ENCODE assay signal across 14 mouse cellular contexts in the genomic region with DNA sequence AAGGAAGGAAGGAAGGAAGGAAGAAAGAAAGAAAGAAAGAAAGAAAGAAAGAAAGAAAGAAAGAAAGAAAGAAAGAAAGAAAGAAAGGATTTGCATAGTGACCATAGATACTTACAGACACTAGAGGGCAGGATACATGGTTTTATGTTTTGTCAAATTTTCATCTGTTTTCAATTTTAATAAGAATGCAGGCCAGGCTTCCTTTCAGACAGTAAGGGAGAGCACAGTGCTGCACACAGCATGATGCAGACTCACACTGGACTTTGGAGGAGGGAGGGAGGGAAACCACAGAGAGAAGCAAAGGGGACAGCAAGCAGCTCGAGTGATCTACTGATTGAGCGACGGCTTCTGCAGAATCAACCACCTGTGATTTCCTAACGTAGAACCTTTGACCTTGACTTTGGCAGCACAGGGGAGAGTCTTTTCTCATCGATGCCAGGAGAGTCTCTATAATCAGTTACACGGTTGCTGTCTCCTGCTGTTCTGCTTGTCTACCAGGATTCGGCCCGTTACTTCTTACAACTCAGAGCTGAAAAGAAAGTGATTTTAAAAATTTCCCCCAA.
DNase-seq lines count a peak whose midpoint lies in the region; ATAC-seq and TF ChIP-seq lines count a peak whose summit lies in the region.
"Had no signal": no experiment of that assay in that cellular context is flagged by ENCODE, and none has a peak within 500 bp of the region (broad histone marks: within the 10 kb centered on the region; RNA-seq: fewer than 3 reads in every experiment).

No protein-coding gene starts in this region.

- H3K4me1 ChIP-seq in heart, postnatal 0 days (ENCODE audit: control insufficient read depth, insufficient read depth) = no peaks in the 10 kb centered on the region
- H3K4me1 ChIP-seq in heart, embryonic 12.5 days (replicated peaks) = no peaks in the 10 kb centered on the region
- H3K4me1 ChIP-seq in liver, adult 2 months (ENCODE audit: control insufficient read depth, insufficient read depth, low read length) = peaks cover 20% of the 10 kb centered on the region
- no peaks in the 10 kb centered on the region for H3K4me1 ChIP-seq in liver, embryonic 12.5 days
- H3K4me1 ChIP-seq in embryonic facial prominence, embryonic 12.5 days = peaks cover 8% of the 10 kb centered on the region
- H3K4me1 ChIP-seq in liver, embryonic 16.5 days (ENCODE audit: control insufficient read depth, low read depth, low read length) = no peaks in the 10 kb centered on the region
- H3K4me1 ChIP-seq: intestine, embryonic 15.5 days; midbrain, embryonic 15.5 days had no signal

- DNase-seq in heart, postnatal 0 days (ENCODE audit: low spot score) = no peak
- DNase-seq in liver, adult 2 months (ENCODE audit: extremely low read depth, low read depth, low spot score) = peak; percentile 98
- DNase-seq in testis, postnatal 10 days (ENCODE audit: low spot score) = no peak
- DNase-seq in spleen, adult 18-20 months = no peak
- DNase-seq: thymus, postnatal 25 days had no signal

- H3K9ac ChIP-seq in heart, postnatal 0 days (replicated peaks; ENCODE audit: low read depth, low read length) = no peak overlapping the region
- H3K9ac ChIP-seq in heart, embryonic 12.5 days = no peak overlapping the region
- H3K9ac ChIP-seq in liver, adult 2 months (ENCODE audit: low read depth, low read length) = no peak overlapping the region
- no peak overlapping the region for H3K9ac ChIP-seq in liver, embryonic 12.5 days
- H3K9ac ChIP-seq in embryonic facial prominence, embryonic 12.5 days = no peak overlapping the region
- H3K9ac ChIP-seq in liver, embryonic 16.5 days (ENCODE audit: low read depth, low read length) = no peak overlapping the region
- H3K9ac ChIP-seq: intestine, embryonic 15.5 days; liver, embryonic 14.5 days; midbrain, embryonic 15.5 days had no signal

- no peak for TF ChIP-seq EP300 in heart, postnatal 0 days (IDR thresholded peaks at IDR 0.05; ENCODE audit: low read depth)

- H3K79me2 ChIP-seq in liver, adult 2 months (ENCODE audit: control insufficient read depth, insufficient read depth, low read length) = no peaks in the 10 kb centered on the region

- no peak overlapping the region for H3K4me3 ChIP-seq in heart, postnatal 0 days (ENCODE audit: low read depth, low read length)
- H3K4me3 ChIP-seq in heart, embryonic 12.5 days = no peak overlapping the region
- no peak overlapping the region for H3K4me3 ChIP-seq in liver, adult 2 months (ENCODE audit: insufficient read depth, low read depth, low read length)
- no peak overlapping the region for H3K4me3 ChIP-seq in liver, embryonic 12.5 days
- no peak overlapping the region for H3K4me3 ChIP-seq in embryonic facial prominence, embryonic 12.5 days
- H3K4me3 ChIP-seq in liver, embryonic 16.5 days (ENCODE audit: low read depth, low read length) = no peak overlapping the region
- H3K4me3 ChIP-seq: forebrain, embryonic 10.5 days; intestine, embryonic 15.5 days; midbrain, embryonic 15.5 days had no signal

- TF ChIP-seq POLR2A in liver, adult 2 months (IDR thresholded peaks at IDR 0.05; ENCODE audit: extremely low read depth, insufficient read depth, low read length) = no peak

- H3K36me3 ChIP-seq in heart, postnatal 0 days (replicated peaks; ENCODE audit: control insufficient read depth, insufficient read depth, low read length) = no peaks in the 10 kb centered on the region
- H3K36me3 ChIP-seq in heart, embryonic 12.5 days = no peaks in the 10 kb centered on the region
- H3K36me3 ChIP-seq in liver, adult 2 months (ENCODE audit: control insufficient read depth, insufficient read depth, low read length) = no peaks in the 10 kb centered on the region
- no peaks in the 10 kb centered on the region for H3K36me3 ChIP-seq in liver, embryonic 12.5 days
- H3K36me3 ChIP-seq in embryonic facial prominence, embryonic 12.5 days = no peaks in the 10 kb centered on the region
- H3K36me3 ChIP-seq in liver, embryonic 16.5 days (ENCODE audit: control insufficient read depth, insufficient read depth) = no peaks in the 10 kb centered on the region
- H3K36me3 ChIP-seq: forebrain, embryonic 10.5 days; intestine, embryonic 15.5 days; midbrain, embryonic 15.5 days had no signal

- no peak overlapping the region for H3K4me2 ChIP-seq in heart, postnatal 0 days (ENCODE audit: low read depth, low read length)
- H3K4me2 ChIP-seq in heart, embryonic 12.5 days = no peak overlapping the region
- no peak overlapping the region for H3K4me2 ChIP-seq in liver, embryonic 12.5 days
- H3K4me2 ChIP-seq in embryonic facial prominence, embryonic 12.5 days (replicated peaks) = peak overlapping the region; percentile 33
- no peak overlapping the region for H3K4me2 ChIP-seq in liver, embryonic 16.5 days (ENCODE audit: low read depth, low read length)
- H3K4me2 ChIP-seq: intestine, embryonic 15.5 days; midbrain, embryonic 15.5 days had no signal

- H3K9me3 ChIP-seq in heart, postnatal 0 days (replicated peaks; ENCODE audit: control insufficient read depth, low read length) = peaks cover 7% of the 10 kb centered on the region; the same call in 1 of the 2 replicates
- H3K9me3 ChIP-seq in heart, embryonic 12.5 days (replicated peaks) = peaks cover 19% of the 10 kb centered on the region
- H3K9me3 ChIP-seq in liver, embryonic 12.5 days (replicated peaks) = no peaks in the 10 kb centered on the region
- H3K9me3 ChIP-seq in embryonic facial prominence, embryonic 12.5 days = 0 out of 2 replicates have a peak, but pooled peaks cover 5% of the 10 kb centered on the region
- H3K9me3 ChIP-seq in liver, embryonic 16.5 days (replicated peaks; ENCODE audit: control insufficient read depth, low read length) = no peaks in the 10 kb centered on the region
- H3K9me3 ChIP-seq: intestine, embryonic 15.5 days; midbrain, embryonic 15.5 days had no signal

- no peaks in the 10 kb centered on the region for H3K27me3 ChIP-seq in heart, postnatal 0 days (ENCODE audit: control insufficient read depth, insufficient read depth, low read length)
- H3K27me3 ChIP-seq in heart, embryonic 12.5 days (replicated peaks) = no peaks in the 10 kb centered on the region
- no peaks in the 10 kb centered on the region for H3K27me3 ChIP-seq in liver, adult 2 months (ENCODE audit: control insufficient read depth, insufficient read depth, low read length)
- no peaks in the 10 kb centered on the region for H3K27me3 ChIP-seq in liver, embryonic 12.5 days (replicated peaks)
- H3K27me3 ChIP-seq in embryonic facial prominence, embryonic 12.5 days = no peaks in the 10 kb centered on the region
- H3K27me3 ChIP-seq in liver, embryonic 16.5 days (ENCODE audit: control insufficient read depth, insufficient read depth, low read depth, low read length) = no peaks in the 10 kb centered on the region
- H3K27me3 ChIP-seq: intestine, embryonic 15.5 days; midbrain, embryonic 15.5 days had no signal

- no peak for ATAC-seq in heart, postnatal 0 days (ENCODE audit: insufficient read depth, low read depth)
- no peak for ATAC-seq in heart, embryonic 12.5 days (ENCODE audit: insufficient number of reproducible peaks, low FRiP score)
- no peak for ATAC-seq in liver, embryonic 12.5 days
- ATAC-seq in embryonic facial prominence, embryonic 12.5 days (ENCODE audit: insufficient number of reproducible peaks, insufficient read depth, low FRiP score, low TSS enrichment) = 0 out of 2 replicates have a peak, but pooled peaks have one; percentile 82
- ATAC-seq in liver, embryonic 16.5 days (ENCODE audit: low read depth) = peak; percentile 63; the same call in 1 of the 2 replicates
- ATAC-seq: activated CD4-positive, CD25-positive, alpha-beta regulatory T cell, adult 4 months; intestine, embryonic 15.5 days; midbrain, embryonic 15.5 days had no signal

- no peak overlapping the region for H3K27ac ChIP-seq in heart, postnatal 0 days (ENCODE audit: low read depth)
- no peak overlapping the region for H3K27ac ChIP-seq in heart, embryonic 12.5 days (ENCODE audit: poor library complexity, severe bottlenecking)
- no peak overlapping the region for H3K27ac ChIP-seq in liver, adult 2 months (replicated peaks; ENCODE audit: insufficient read depth, low read depth, low read length)
- H3K27ac ChIP-seq in liver, embryonic 12.5 days = no peak overlapping the region
- H3K27ac ChIP-seq in embryonic facial prominence, embryonic 12.5 days = peak overlapping the region; percentile 23; the same call in 1 of the 2 replicates
- H3K27ac ChIP-seq in liver, embryonic 16.5 days (ENCODE audit: low read length) = no peak overlapping the region
- H3K27ac ChIP-seq: forebrain, embryonic 10.5 days; intestine, embryonic 15.5 days; liver, embryonic 14.5 days; midbrain, embryonic 15.5 days had no signal

- 76% methylated on average over 8 of the region's 8 CpGs for WGBS in heart, postnatal 0 days
- WGBS in heart, embryonic 12.5 days = 79% methylated on average over 8 of the region's 8 CpGs
- WGBS in liver, adult 2 months = 21% methylated on average over 8 of the region's 8 CpGs
- 64% methylated on average over 8 of the region's 8 CpGs for WGBS in liver, embryonic 12.5 days (ENCODE audit: insufficient replicate concordance)
- 32% methylated on average over 8 of the region's 8 CpGs for WGBS in embryonic facial prominence, embryonic 12.5 days
- 56% methylated on average over 8 of the region's 8 CpGs for WGBS in liver, embryonic 16.5 days (ENCODE audit: insufficient replicate concordance)

- peak; percentile 1; the same call in 1 of the 2 replicates for TF ChIP-seq CTCF in heart, postnatal 0 days (IDR thresholded peaks at IDR 0.05; ENCODE audit: low read depth)
- TF ChIP-seq CTCF in liver, adult 2 months (IDR thresholded peaks at IDR 0.05; ENCODE audit: low read depth, low read length) = peak; percentile 24; the same call in 1 of the 2 replicates

Comparison
In these comparisons a context has a peak if more than half of its experiments do, and no peak if none do; other contexts are left out.
1. ATAC-seq: peak in embryonic facial prominence, embryonic 12.5 days (single experiment) and liver, embryonic 16.5 days (single experiment); none in heart, postnatal 0 days (single experiment), heart, embryonic 12.5 days (single experiment) and liver, embryonic 12.5 days (single experiment).